Comparison of ENCODE assay signal across 12 mouse cellular contexts in the genomic region with DNA sequence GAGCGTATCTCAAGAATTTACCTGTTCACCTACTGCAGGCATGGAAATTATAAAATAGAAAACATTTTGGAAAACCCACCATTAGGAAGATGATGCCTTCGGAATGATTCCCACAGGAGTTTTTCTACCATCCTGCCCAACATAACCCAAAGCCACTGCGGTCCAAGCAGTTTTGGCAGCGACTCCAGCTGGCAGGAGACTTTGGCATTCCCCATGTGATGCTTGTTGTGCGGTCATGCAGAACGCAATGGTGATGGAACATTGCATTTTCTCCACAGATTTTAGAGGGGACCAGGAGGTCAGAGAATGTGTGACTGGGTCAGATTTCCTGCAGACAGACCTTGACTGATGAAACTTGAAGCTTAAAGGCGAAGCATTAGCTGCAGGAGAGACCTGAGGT.
DNase-seq lines count a peak whose midpoint lies in the region; ATAC-seq lines count a peak whose summit lies in the region.
"Had no signal": no experiment of that assay in that cellular context is flagged by ENCODE, and none has a peak within 500 bp of the region (broad histone marks: within the 10 kb centered on the region; RNA-seq: fewer than 3 reads in every experiment).

No protein-coding gene starts in this region.

- intact Hi-C loops in left cerebral cortex, postnatal 4 days (cut with DNase I): no loop called here

- no peak for ATAC-seq in frontal cortex, adult (ENCODE audit: low TSS enrichment)
- ATAC-seq: inflammation-experienced regulatory T-cells, adult 6 months had no signal

- peak; percentile 80 for DNase-seq in left cerebral cortex, postnatal 4 days
- DNase-seq in left cerebral cortex, adult 18-20 months (ENCODE audit: low spot score in 2 of 2): no peak
- DNase-seq in cerebellum, adult 18-20 months: peak; percentile 60 to 69
- DNase-seq in cerebellum, postnatal 36 days: peak; percentile 77 to 79
- peak; percentile 8 for DNase-seq in skeletal muscle tissue, adult 2 months (ENCODE audit: low read depth, low spot score)
- DNase-seq in right cerebral cortex, postnatal 36 days (ENCODE audit: low spot score in 2 of 2): no peak
- DNase-seq: heart, postnatal 4 days; lung, adult 18-20 months; lung, postnatal 36 days; spleen, adult 18-20 months had no signal

Comparison
In these comparisons a context has a peak if more than half of its experiments do, and no peak if none do; other contexts are left out.
1. DNase-seq: peak in left cerebral cortex, postnatal 4 days (single experiment), cerebellum, adult 18-20 months (2 of 2), cerebellum, postnatal 36 days (2 of 2) and skeletal muscle tissue, adult 2 months (single experiment); none in left cerebral cortex, adult 18-20 months (0 of 2) and right cerebral cortex, postnatal 36 days (0 of 2).